Mouse (Mus musculus) forebrain, embryonic 11.5 days (tissue): ENCODE data around the gene Lmbrd1. TPM values are rescaled to one million over a fixed set of nuclear protein-coding genes. Genes with fewer than 3 reads are reported as not detected.
"Not testable (repeated sequence)": the region's sequence is repeated elsewhere in the genome, so short reads cannot be mapped to it uniquely, and the experiment has no call there.

ENCODE experiments used
- ATAC-seq: fragments of 200-750 bp; cut with Nextera tagmentation; replicated peaks from 2 replicates; pipeline ENCODE4 v1.8.0; 2017; ENCODE audit warnings: moderate TSS enrichment; ENCODE audit not compliant: low FRiP score
- DNase-seq: peaks from one replicate; pipeline ENCODE4 v3.0.0-alpha.2; 2017; ENCODE audit warnings: low spot score
- H3K27ac ChIP-seq: fragments of 300-500 bp; sonication (generic); 2 replicates; pipeline ENCODE4 v1.5.1; 2014; ENCODE audit warnings: low read depth, low read length
- H3K27me3 ChIP-seq: fragments of 300-500 bp; sonication (generic); 2 replicates; pipeline ENCODE4 v1.6.1; 2014; ENCODE audit warnings: mild to moderate bottlenecking, low read length, mixed read lengths; ENCODE audit not compliant: control insufficient read depth, insufficient read depth
- H3K36me3 ChIP-seq: fragments of 300-500 bp; sonication (generic); 2 replicates; pipeline ENCODE4 v1.6.1; 2014; ENCODE audit warnings: mild to moderate bottlenecking, low read length, moderate library complexity, mixed read lengths; ENCODE audit not compliant: control insufficient read depth, insufficient read depth
- H3K4me1 ChIP-seq: fragments of 300-500 bp; sonication (generic); replicated peaks from 2 replicates; pipeline ENCODE4 v1.6.1; 2014; ENCODE audit warnings: low read length, mixed read lengths; ENCODE audit not compliant: control insufficient read depth, insufficient read depth
- H3K4me2 ChIP-seq: fragments of 300-500 bp; sonication (generic); 2 replicates; pipeline ENCODE4 v1.6.1; 2014; ENCODE audit warnings: low read depth, mild to moderate bottlenecking, low read length, moderate library complexity, mixed read lengths; ENCODE audit not compliant: severe bottlenecking
- H3K4me3 ChIP-seq: fragments of 300-500 bp; sonication (generic); 2 replicates; pipeline ENCODE4 v1.5.1; 2014; ENCODE audit warnings: low read depth, low read length
- H3K9ac ChIP-seq: fragments of 300-500 bp; sonication (generic); 2 replicates; pipeline ENCODE4 v1.6.1; 2014; ENCODE audit warnings: low read length
- H3K9me3 ChIP-seq: fragments of 300-500 bp; sonication (generic); 2 replicates; pipeline ENCODE4 v1.6.1; 2016; ENCODE audit warnings: low read length, mixed read lengths; ENCODE audit not compliant: control insufficient read depth
- WGBS: fragments of 180-500 bp; shearing (Covaris S2); extraction: QIAGEN DNeasy Blood & Tissue Kit; methylation state at CpG from one replicate; pipeline ENCODE4 v1.1.7; 2014; 5-methylcytosine and 5-hydroxymethylcytosine counted together
- polyA plus RNA-seq: library from polyadenylated mRNA; unstranded; fragments of >200 nt; fragmentation: Nextera tagmentation; extraction: Ambion mirVana; gene quantifications from 2 replicates; pipeline ENCODE4 v1.2.1, GENCODE M21; 2014

Gene Lmbrd1
- polyA plus RNA-seq, 1 experiment from 2014 or later: 29.4 TPM

- DNase-seq: no peak
- Histone ChIP-seq H3K27ac (no peak overlapping the region), H3K4me1 (no peaks in the 10 kb centered on the region), H3K36me3 (no peaks in the 10 kb centered on the region), H3K4me2 (no peak overlapping the region), H3K4me3 (no peak overlapping the region), H3K9me3 (no peaks in the 10 kb centered on the region), H3K27me3 (no peaks in the 10 kb centered on the region), H3K9ac (no peak overlapping the region)
- peak; percentile 74 for ATAC-seq
- 72% methylated on average over 3 of the region's 3 CpGs for WGBS
Observed at GRCm38 (mm10) chr1:24740903-24741302, 62.5 kb downstream of the Lmbrd1 start.

GRCm38 (mm10) chr1:24741552-24741951 lies 63.1 kb downstream of the Lmbrd1 start:
- no peak overlapping the region for H3K4me3 ChIP-seq
- no peaks in the 10 kb centered on the region for H3K27me3 ChIP-seq
- WGBS: 38% methylated on average over 3 of the region's 3 CpGs
- no peaks in the 10 kb centered on the region for H3K9me3 ChIP-seq
- no peak for DNase-seq
- H3K9ac ChIP-seq: no peak overlapping the region
- no peak for ATAC-seq
- H3K36me3 ChIP-seq: no peaks in the 10 kb centered on the region
- no peak overlapping the region for H3K4me2 ChIP-seq
- no peak overlapping the region for H3K27ac ChIP-seq
- no peaks in the 10 kb centered on the region for H3K4me1 ChIP-seq

- WGBS: 96% methylated on average over 9 of the region's 9 CpGs
- ATAC-seq (no peak), DNase-seq (no peak)
- Histone ChIP-seq H3K36me3 (no peaks in the 10 kb centered on the region), H3K4me1 (no peaks in the 10 kb centered on the region), H3K9me3 (no peaks in the 10 kb centered on the region), H3K9ac (no peak overlapping the region), H3K27me3 (no peaks in the 10 kb centered on the region), H3K27ac (no peak overlapping the region), H3K4me2 (no peak overlapping the region), H3K4me3 (no peak overlapping the region)
Observed at GRCm38 (mm10) chr1:24743191-24743924, 64.9 kb downstream of the Lmbrd1 start.

- Histone ChIP-seq H3K27me3 (no peaks in the 10 kb centered on the region), H3K9me3 (no peaks in the 10 kb centered on the region), H3K27ac (no peak overlapping the region), H3K4me3 (no peak overlapping the region), H3K36me3 (no peaks in the 10 kb centered on the region; the same call in 1 of the 2 replicates), H3K4me2 (no peak overlapping the region), H3K9ac (no peak overlapping the region), H3K4me1 (no peaks in the 10 kb centered on the region)
- no peak for ATAC-seq
- DNase-seq: no peak
- 91% methylated on average over 4 of the region's 4 CpGs for WGBS
Observed at GRCm38 (mm10) chr1:24752715-24753114, 74.3 kb downstream of the Lmbrd1 start.

- H3K27me3 ChIP-seq: no peaks in the 10 kb centered on the region
- no peak overlapping the region for H3K27ac ChIP-seq
- no peak for ATAC-seq
- DNase-seq: no peak
- H3K9me3 ChIP-seq: no peaks in the 10 kb centered on the region
- H3K4me2 ChIP-seq: no peak overlapping the region
- H3K4me3 ChIP-seq: no peak overlapping the region
- no peaks in the 10 kb centered on the region for H3K36me3 ChIP-seq
- WGBS: 68% methylated on average over 8 of the region's 8 CpGs
- peaks cover 2% of the 10 kb centered on the region for H3K4me1 ChIP-seq
- no peak overlapping the region for H3K9ac ChIP-seq
Observed at GRCm38 (mm10) chr1:24758516-24758915, 80.1 kb downstream of the Lmbrd1 start.

- H3K4me2 ChIP-seq: no peak overlapping the region
- H3K4me1 ChIP-seq: no peaks in the 10 kb centered on the region
- H3K36me3 ChIP-seq: no peaks in the 10 kb centered on the region; the same call in 1 of the 2 replicates
- DNase-seq (no peak), ATAC-seq (no peak)
- 75% methylated on average over 8 of the region's 8 CpGs for WGBS
- no peaks in the 10 kb centered on the region for H3K27me3 ChIP-seq
- H3K4me3 ChIP-seq: no peak overlapping the region
- H3K9ac ChIP-seq: no peak overlapping the region
- no peak overlapping the region for H3K27ac ChIP-seq
- no peaks in the 10 kb centered on the region for H3K9me3 ChIP-seq
Observed at GRCm38 (mm10) chr1:24766466-24766865, 88.0 kb downstream of the Lmbrd1 start.

- not testable (repeated sequence) for H3K4me1 ChIP-seq, H3K9me3 ChIP-seq, DNase-seq, H3K27ac ChIP-seq, H3K4me2 ChIP-seq, H3K4me3 ChIP-seq, H3K36me3 ChIP-seq, H3K27me3 ChIP-seq, ATAC-seq, H3K9ac ChIP-seq
- 88% methylated on average over 3 of the region's 3 CpGs for WGBS
Observed at GRCm38 (mm10) chr1:24767197-24767596, 88.8 kb downstream of the Lmbrd1 start.

- WGBS: 59% methylated on average over 2 of the region's 2 CpGs
- Histone ChIP-seq H3K4me3 (no peak overlapping the region), H3K9ac (no peak overlapping the region), H3K4me2 (no peak overlapping the region), H3K36me3 (no peaks in the 10 kb centered on the region), H3K9me3 (no peaks in the 10 kb centered on the region), H3K27ac (no peak overlapping the region), H3K4me1 (no peaks in the 10 kb centered on the region), H3K27me3 (no peaks in the 10 kb centered on the region)
- ATAC-seq (no peak), DNase-seq (no peak)
Observed at GRCm38 (mm10) chr1:24773642-24774041, 95.2 kb downstream of the Lmbrd1 start.

GRCm38 (mm10) chr1:24776576-24776975 lies 98.1 kb downstream of the Lmbrd1 start:
- no peak overlapping the region for H3K4me2 ChIP-seq
- no peak overlapping the region for H3K4me3 ChIP-seq
- 83% methylated on average over 2 of the region's 2 CpGs for WGBS
- H3K9ac ChIP-seq: no peak overlapping the region
- no peaks in the 10 kb centered on the region for H3K9me3 ChIP-seq
- ATAC-seq: no peak
- no peaks in the 10 kb centered on the region for H3K4me1 ChIP-seq
- no peak overlapping the region for H3K27ac ChIP-seq
- no peaks in the 10 kb centered on the region for H3K27me3 ChIP-seq
- no peak for DNase-seq
- no peaks in the 10 kb centered on the region for H3K36me3 ChIP-seq
